Mouse (Mus musculus): ENCODE measurements around the gene Kdm5a. TPM values are rescaled to one million over a fixed set of nuclear protein-coding genes. Genes with fewer than 3 reads are reported as not detected.

The Kdm5a gene
- polyA plus RNA-seq, 1 experiment from 2014 or later, result 55.3 TPM

GRCm38 (mm10) chr6:120466609-120467329, 102.8 kb downstream of the Kdm5a start:
- no peak overlapping the region for H3K4me3 ChIP-seq
- no peak for DNase-seq (ENCODE audit: low spot score)
- peaks cover 43% of the 10 kb centered on the region for H3K27me3 ChIP-seq (replicated peaks; ENCODE audit: low read depth, poor library complexity, severe bottlenecking)
- no peaks in the 10 kb centered on the region for H3K36me3 ChIP-seq (replicated peaks)
- H3K27ac ChIP-seq (replicated peaks), result no peak overlapping the region
- no peaks in the 10 kb centered on the region for H3K9me3 ChIP-seq
- 76% methylated on average over 10 of the region's 10 CpGs for WGBS
- peaks cover 18% of the 10 kb centered on the region for H3K4me1 ChIP-seq

GRCm38 (mm10) chr6:120468259-120468658, 104.3 kb downstream of the Kdm5a start:
- H3K27ac ChIP-seq (replicated peaks), result no peak overlapping the region
- no peaks in the 10 kb centered on the region for H3K9me3 ChIP-seq
- WGBS, result 93% methylated on average over 4 of the region's 4 CpGs
- peaks cover 28% of the 10 kb centered on the region for H3K27me3 ChIP-seq (replicated peaks; ENCODE audit: low read depth, poor library complexity, severe bottlenecking)
- no peak for DNase-seq (ENCODE audit: low spot score)
- no peak overlapping the region for H3K4me3 ChIP-seq
- peaks cover 28% of the 10 kb centered on the region for H3K4me1 ChIP-seq
- no peaks in the 10 kb centered on the region for H3K36me3 ChIP-seq (replicated peaks)

DNA sequence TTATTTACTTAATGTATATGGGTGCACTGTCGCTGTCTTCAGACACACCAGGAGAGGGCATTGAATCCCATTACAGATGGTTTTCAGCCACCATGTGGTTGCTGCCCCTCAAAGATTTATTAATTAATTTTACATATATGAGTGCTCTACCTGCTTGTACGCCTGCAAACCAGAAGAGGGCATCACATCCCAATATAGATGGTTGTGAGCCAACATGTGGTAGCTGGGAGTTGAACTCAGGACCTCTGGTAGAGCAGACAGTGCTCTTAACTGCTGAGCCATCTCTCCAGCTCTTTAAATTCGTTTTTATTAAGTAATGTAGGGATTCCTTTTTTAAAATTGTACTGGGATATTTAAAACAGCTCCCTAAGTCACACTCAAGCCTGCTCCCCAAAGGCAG, 105.3 kb downstream of the Kdm5a start:
- no peak for DNase-seq (ENCODE audit: low spot score)
- Histone ChIP-seq H3K27ac (replicated peaks) (no peak overlapping the region), H3K27me3 (replicated peaks; ENCODE audit: low read depth, poor library complexity, severe bottlenecking) (peaks cover 18% of the 10 kb centered on the region), H3K4me3 (no peak overlapping the region), H3K4me1 (peaks cover 25% of the 10 kb centered on the region), H3K36me3 (replicated peaks) (no peaks in the 10 kb centered on the region), H3K9me3 (no peaks in the 10 kb centered on the region)
- WGBS, result 73% methylated on average over 3 of the region's 3 CpGs

DNA sequence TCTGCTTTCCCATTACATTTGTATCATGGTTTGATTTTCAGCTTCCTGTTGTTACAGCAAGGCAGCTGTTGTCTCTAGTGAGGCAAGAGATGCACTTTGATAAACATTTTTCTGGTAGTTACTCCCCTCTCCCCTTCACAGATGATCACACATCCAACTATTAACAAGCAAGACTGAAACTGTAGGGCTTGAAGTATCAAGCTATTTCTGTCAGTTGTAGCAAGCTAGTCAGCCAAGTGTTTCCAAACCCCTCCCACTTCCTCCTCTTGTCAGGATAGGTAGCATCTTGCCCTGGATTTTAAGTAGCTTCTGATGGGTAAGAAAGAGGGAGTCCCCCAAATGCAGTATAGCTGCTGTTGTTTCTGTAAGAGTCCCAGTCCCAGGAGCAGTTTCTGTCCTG, 105.8 kb downstream of the Kdm5a start:
- peaks cover 25% of the 10 kb centered on the region for H3K4me1 ChIP-seq
- H3K27me3 ChIP-seq (replicated peaks; ENCODE audit: low read depth, poor library complexity, severe bottlenecking), result peaks cover 13% of the 10 kb centered on the region
- no peaks in the 10 kb centered on the region for H3K36me3 ChIP-seq (replicated peaks)
- H3K4me3 ChIP-seq, result no peak overlapping the region
- no peak overlapping the region for H3K27ac ChIP-seq (replicated peaks)
- H3K9me3 ChIP-seq, result no peaks in the 10 kb centered on the region
- no peak for DNase-seq (ENCODE audit: low spot score)

DNA sequence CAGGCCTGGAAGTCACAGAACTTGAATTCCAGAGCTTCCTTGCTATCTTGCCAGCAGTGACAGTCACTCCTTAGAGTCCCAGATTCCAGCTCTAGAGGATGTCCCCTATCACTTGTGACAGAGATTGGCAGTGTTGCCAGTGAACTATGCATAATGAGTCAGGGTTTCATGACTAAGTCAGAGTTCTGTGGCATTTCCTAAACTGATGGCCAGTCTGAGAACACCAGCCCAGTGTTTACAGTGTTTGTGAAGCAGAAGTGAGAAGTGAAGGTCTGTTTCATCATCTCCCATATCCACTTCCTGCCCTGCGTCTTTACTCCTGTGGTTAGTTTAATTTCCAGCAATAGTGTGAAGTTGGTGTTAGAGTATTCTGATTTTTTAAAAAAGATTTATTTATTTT, 106.7 kb downstream of the Kdm5a start:
- Histone ChIP-seq H3K27ac (replicated peaks) (no peak overlapping the region), H3K36me3 (replicated peaks) (no peaks in the 10 kb centered on the region), H3K27me3 (replicated peaks; ENCODE audit: low read depth, poor library complexity, severe bottlenecking) (peaks cover 4% of the 10 kb centered on the region), H3K4me1 (peaks cover 28% of the 10 kb centered on the region), H3K9me3 (no peaks in the 10 kb centered on the region), H3K4me3 (no peak overlapping the region)
- no peak for DNase-seq (ENCODE audit: low spot score)
- 89% methylated on average over 1 of the region's 1 CpGs for WGBS

- Histone ChIP-seq H3K9me3 (no peaks in the 10 kb centered on the region), H3K27me3 (replicated peaks; ENCODE audit: low read depth, poor library complexity, severe bottlenecking) (no peaks in the 10 kb centered on the region), H3K27ac (replicated peaks) (peak overlapping the region; percentile 70), H3K4me1 (peaks cover 28% of the 10 kb centered on the region), H3K36me3 (replicated peaks) (no peaks in the 10 kb centered on the region), H3K4me3 (no peak overlapping the region)
- no peak for DNase-seq (ENCODE audit: low spot score)
- WGBS, result 11% methylated on average over 5 of the region's 5 CpGs
These were observed 108.1 kb downstream of the Kdm5a start for GRCm38 (mm10) chr6:120471991-120472441.

GRCm38 (mm10) chr6:120472455-120473140, 108.7 kb downstream of the Kdm5a start:
- Histone ChIP-seq H3K4me1 (peaks cover 28% of the 10 kb centered on the region), H3K36me3 (replicated peaks) (no peaks in the 10 kb centered on the region), H3K27ac (replicated peaks) (peak overlapping the region; percentile 70), H3K9me3 (no peaks in the 10 kb centered on the region), H3K4me3 (no peak overlapping the region), H3K27me3 (replicated peaks; ENCODE audit: low read depth, poor library complexity, severe bottlenecking) (no peaks in the 10 kb centered on the region)
- no peak for DNase-seq (ENCODE audit: low spot score)
- WGBS, result 25% methylated on average over 8 of the region's 8 CpGs

DNA sequence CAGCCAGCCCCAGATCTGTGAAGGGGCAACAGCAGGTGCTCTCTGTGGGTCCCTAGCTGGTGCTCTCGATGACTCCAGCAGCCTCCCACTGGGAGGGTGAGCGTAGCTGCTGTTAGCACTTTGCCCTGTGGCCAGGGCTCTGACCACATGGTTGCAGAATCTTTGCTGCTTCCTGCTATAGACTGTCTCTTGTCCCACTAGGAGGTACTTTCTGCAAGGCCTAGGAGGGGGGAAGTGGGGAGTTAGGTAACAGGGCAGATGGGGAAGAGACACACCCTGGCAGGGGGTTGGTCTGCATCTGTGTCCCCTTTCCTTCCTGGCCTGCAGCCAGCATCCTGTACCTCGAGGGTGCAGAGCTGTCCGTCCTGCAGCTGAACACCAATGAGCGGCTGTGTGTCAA, 109.5 kb downstream of the Kdm5a start:
- H3K36me3 ChIP-seq (replicated peaks), result no peaks in the 10 kb centered on the region
- no peak for DNase-seq (ENCODE audit: low spot score)
- H3K27ac ChIP-seq (replicated peaks), result 0 out of 2 replicates have a peak overlapping the region, but pooled peaks have one; percentile 12
- peaks cover 28% of the 10 kb centered on the region for H3K4me1 ChIP-seq
- no peak overlapping the region for H3K4me3 ChIP-seq
- 45% methylated on average over 5 of the region's 5 CpGs for WGBS
- no peaks in the 10 kb centered on the region for H3K27me3 ChIP-seq (replicated peaks; ENCODE audit: low read depth, poor library complexity, severe bottlenecking)
- H3K9me3 ChIP-seq, result no peaks in the 10 kb centered on the region

DNA sequence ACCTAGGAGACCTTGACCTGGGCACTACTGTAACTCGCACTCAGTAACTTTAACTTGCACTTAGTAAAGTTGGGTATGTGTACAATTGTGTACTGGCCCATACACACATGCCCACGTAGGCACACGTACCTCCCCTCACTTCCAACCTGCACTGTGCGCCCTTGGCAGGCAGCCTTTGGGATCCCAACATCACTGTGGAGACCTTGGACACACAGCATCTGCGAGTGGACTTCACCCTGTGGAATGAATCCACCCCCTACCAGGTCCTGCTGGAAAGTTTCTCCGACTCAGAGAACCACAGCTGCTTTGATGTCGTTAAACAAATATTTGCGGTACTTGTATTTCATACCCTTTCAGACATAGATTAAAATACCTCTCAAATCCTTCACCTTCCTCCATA, 111.4 kb downstream of the Kdm5a start:
- H3K27ac ChIP-seq (replicated peaks), result no peak overlapping the region
- 82% methylated on average over 8 of the region's 8 CpGs for WGBS
- no peaks in the 10 kb centered on the region for H3K9me3 ChIP-seq
- DNase-seq (ENCODE audit: low spot score), result no peak
- H3K27me3 ChIP-seq (replicated peaks; ENCODE audit: low read depth, poor library complexity, severe bottlenecking), result no peaks in the 10 kb centered on the region
- H3K36me3 ChIP-seq (replicated peaks), result no peaks in the 10 kb centered on the region
- no peak overlapping the region for H3K4me3 ChIP-seq
- H3K4me1 ChIP-seq, result peaks cover 28% of the 10 kb centered on the region

- no peak overlapping the region for H3K27ac ChIP-seq (replicated peaks)
- no peaks in the 10 kb centered on the region for H3K9me3 ChIP-seq
- peaks cover 3% of the 10 kb centered on the region; the same call in 1 of the 2 replicates for H3K4me1 ChIP-seq
- H3K36me3 ChIP-seq (replicated peaks), result peaks cover 15% of the 10 kb centered on the region
- WGBS, result 84% methylated on average over 2 of the region's 2 CpGs
- no peaks in the 10 kb centered on the region for H3K27me3 ChIP-seq (replicated peaks; ENCODE audit: low read depth, poor library complexity, severe bottlenecking)
- H3K4me3 ChIP-seq, result no peak overlapping the region
- DNase-seq (ENCODE audit: low spot score), result no peak
These were observed 115.4 kb downstream of the Kdm5a start for GRCm38 (mm10) chr6:120479302-120479701.

DNA sequence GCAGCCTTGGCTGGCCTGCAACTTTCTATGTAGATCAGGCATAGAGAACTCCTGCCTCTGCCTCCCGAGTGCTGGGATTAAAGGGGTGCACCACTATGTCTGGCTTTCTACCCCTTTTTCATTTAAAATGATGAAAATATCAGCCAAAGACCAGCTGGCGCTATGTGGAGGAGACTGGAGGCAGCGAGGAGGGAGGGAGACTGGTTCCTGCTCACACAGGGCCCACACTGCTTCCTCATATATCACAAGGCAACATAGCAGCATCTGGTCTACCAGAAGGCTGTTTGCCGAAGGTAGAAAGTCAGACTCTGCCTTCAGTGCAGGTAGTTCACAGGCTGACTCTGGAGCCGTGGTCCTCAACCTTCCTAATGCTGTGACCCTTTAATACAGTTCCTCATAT, 116.4 kb downstream of the Kdm5a start:
- Histone ChIP-seq H3K9me3 (no peaks in the 10 kb centered on the region), H3K4me1 (peaks cover under 1% of the 10 kb centered on the region; the same call in 1 of the 2 replicates), H3K27ac (replicated peaks) (no peak overlapping the region), H3K4me3 (no peak overlapping the region), H3K36me3 (replicated peaks) (peaks cover 15% of the 10 kb centered on the region), H3K27me3 (replicated peaks; ENCODE audit: low read depth, poor library complexity, severe bottlenecking) (no peaks in the 10 kb centered on the region)
- no peak for DNase-seq (ENCODE audit: low spot score)
- WGBS, result 92% methylated on average over 5 of the region's 5 CpGs

DNA sequence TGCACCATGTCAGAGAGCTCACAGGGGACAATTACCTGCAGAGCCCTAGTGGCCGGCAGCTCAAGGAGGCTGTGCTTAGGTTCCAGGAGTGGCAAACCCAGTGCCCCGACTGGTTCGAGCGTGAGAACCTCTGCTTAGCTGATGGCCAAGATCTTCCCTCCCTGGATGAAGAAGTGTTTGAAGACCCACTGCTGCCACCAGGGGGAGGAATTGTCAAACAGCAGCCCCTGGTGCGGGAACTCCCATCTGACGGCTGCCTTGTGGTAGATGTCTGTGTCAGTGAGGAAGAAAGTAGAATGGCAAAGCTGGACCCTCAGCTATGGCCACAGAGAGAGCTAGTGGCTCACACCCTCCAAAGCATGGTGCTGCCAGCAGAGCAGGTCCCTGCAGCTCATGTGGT, 117.6 kb downstream of the Kdm5a start:
- no peak overlapping the region for H3K4me3 ChIP-seq
- 90% methylated on average over 6 of the region's 6 CpGs for WGBS

DNA sequence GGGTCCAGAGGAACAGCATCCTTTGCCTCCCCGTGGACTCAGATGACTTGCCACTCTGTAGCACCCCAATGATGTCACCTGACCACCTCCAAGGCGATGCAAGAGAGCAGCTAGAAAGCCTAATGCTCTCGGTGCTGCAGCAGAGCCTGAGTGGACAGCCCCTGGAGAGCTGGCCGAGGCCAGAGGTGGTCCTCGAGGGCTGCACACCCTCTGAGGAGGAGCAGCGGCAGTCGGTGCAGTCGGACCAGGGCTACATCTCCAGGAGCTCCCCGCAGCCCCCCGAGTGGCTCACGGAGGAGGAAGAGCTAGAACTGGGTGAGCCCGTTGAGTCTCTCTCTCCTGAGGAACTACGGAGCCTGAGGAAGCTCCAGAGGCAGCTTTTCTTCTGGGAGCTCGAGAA, 118.1 kb downstream of the Kdm5a start:
- no peak for DNase-seq (ENCODE audit: low spot score)
- Histone ChIP-seq H3K4me3 (no peak overlapping the region), H3K27me3 (replicated peaks; ENCODE audit: low read depth, poor library complexity, severe bottlenecking) (no peaks in the 10 kb centered on the region), H3K4me1 (no peaks in the 10 kb centered on the region; the same call in 1 of the 2 replicates), H3K9me3 (no peaks in the 10 kb centered on the region), H3K27ac (replicated peaks) (no peak overlapping the region), H3K36me3 (replicated peaks) (peaks cover 15% of the 10 kb centered on the region)
- 90% methylated on average over 14 of the region's 14 CpGs for WGBS

More for the DNA sequence above, 117.6 kb downstream of the Kdm5a start:
- H3K36me3 ChIP-seq (replicated peaks), result peaks cover 15% of the 10 kb centered on the region
- no peaks in the 10 kb centered on the region for H3K27me3 ChIP-seq (replicated peaks; ENCODE audit: low read depth, poor library complexity, severe bottlenecking)
- H3K4me1 ChIP-seq, result no peaks in the 10 kb centered on the region; the same call in 1 of the 2 replicates
- H3K27ac ChIP-seq (replicated peaks), result no peak overlapping the region
- no peak for DNase-seq (ENCODE audit: low spot score)
- H3K9me3 ChIP-seq, result no peaks in the 10 kb centered on the region
